Mouse (Mus musculus): ENCODE measurements around the gene BC034090. TPM values are rescaled to one million over a fixed set of nuclear protein-coding genes. Genes with fewer than 3 reads are reported as not detected.
A peak's percentile ranks its signal among the peaks of the same experiment; 100 is the strongest.

The BC034090 gene
- polyA plus RNA-seq (2016; fragmentation: Nextera tagmentation; extraction: Ambion mirVana): 0.28 and 0.46 TPM in 2 replicates

DNA sequence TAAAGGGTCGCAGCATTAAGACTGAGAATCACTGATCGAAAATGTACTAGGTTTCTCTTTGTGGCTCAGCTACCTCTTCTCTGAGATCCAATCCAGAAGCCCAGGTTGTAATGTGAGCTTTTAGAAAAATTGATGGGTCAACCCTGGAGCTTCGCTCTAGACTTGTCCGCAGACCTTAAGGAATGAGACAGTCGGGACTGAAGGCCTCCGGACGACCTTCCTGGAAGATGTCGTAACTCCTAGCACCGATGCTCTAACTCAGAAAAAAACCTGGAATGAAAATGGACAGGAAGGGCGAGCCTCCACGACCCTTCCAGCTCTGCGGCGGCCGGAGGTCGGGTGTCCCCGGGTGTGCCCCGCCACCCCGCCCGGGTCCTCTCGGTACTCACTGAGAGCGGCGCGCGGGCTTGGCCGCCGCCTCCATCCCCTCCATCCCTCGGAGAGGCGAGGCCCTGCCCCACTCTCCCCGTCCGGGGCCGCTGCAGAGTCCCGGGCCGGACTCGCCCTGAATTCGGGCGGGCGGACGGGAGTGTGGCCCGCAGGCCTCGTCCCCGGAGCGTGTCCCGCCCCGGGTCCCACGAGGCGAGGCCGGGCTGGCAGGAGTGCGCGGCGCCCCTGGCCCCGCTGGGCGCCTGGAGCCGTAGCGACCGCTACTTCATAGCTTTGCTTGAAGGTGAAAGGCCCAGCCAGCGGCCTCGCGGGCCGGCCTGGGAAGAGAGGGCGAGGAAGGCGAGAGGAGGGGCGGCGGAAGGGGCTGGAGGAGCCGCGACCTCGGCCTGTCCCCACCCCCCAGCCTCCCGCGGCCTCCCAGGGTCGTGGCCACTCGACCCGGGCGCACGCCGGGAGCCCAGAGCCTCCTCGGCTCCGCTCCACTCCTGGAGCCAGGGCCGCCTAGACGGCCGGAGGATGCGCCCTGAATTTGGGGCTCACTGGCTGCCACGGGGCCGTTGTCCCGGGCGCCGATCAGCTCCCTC, at the start of gene BC034090:
TSS of gene BC034090 (minus strand) at position 648 of the 974 bp plus-strand sequence.
- H3K27me3 ChIP-seq (replicated peaks): peaks cover 87% of the 10 kb centered on the region
- peak within 1 kb of the TSS; percentile 45 for H3K9ac ChIP-seq
- H3K4me2 ChIP-seq: peak within 1 kb of the TSS; percentile 73
- peak; percentile 58 for ATAC-seq
- peaks cover 11% of the 10 kb centered on the region; the same call in 1 of the 2 replicates for H3K4me1 ChIP-seq
- WGBS (ENCODE audit: insufficient replicate concordance): 2% methylated on average over 83 of the region's 85 CpGs
- no peaks in the 10 kb centered on the region for H3K36me3 ChIP-seq
- H3K4me3 ChIP-seq: peak within 1 kb of the TSS; percentile 53
- no peak within 1 kb of the TSS for H3K27ac ChIP-seq
- no peaks in the 10 kb centered on the region for H3K9me3 ChIP-seq (replicated peaks)

DNA sequence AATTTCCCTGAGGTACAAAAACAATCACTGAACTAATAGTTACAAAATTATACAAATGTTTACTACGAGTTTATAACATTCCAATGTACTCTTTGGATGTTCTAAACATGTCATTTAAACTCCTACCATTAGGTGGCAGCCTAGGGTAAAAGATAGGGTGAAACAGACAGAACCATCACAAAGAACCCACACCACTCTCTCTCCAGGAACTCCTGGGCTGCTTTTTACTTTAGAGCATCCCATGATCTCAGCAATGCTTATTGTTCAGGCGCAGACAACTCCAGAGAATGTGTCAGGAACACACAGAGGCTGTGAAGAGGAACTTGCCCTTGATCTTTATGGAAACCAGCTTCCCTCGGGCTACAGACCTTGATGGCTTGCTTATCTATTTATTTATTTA, 49.2 kb upstream of the BC034090 start:
- H3K4me3 ChIP-seq: no peak overlapping the region
- ATAC-seq: no peak
- H3K9me3 ChIP-seq (replicated peaks): no peaks in the 10 kb centered on the region
- H3K27ac ChIP-seq: no peak overlapping the region
- H3K9ac ChIP-seq: no peak overlapping the region
- H3K36me3 ChIP-seq: peaks cover 34% of the 10 kb centered on the region
- no peak overlapping the region for H3K4me2 ChIP-seq
- H3K27me3 ChIP-seq (replicated peaks): no peaks in the 10 kb centered on the region
- H3K4me1 ChIP-seq: no peaks in the 10 kb centered on the region
- 24% methylated on average over 3 of the region's 3 CpGs for WGBS (ENCODE audit: insufficient replicate concordance)

DNA sequence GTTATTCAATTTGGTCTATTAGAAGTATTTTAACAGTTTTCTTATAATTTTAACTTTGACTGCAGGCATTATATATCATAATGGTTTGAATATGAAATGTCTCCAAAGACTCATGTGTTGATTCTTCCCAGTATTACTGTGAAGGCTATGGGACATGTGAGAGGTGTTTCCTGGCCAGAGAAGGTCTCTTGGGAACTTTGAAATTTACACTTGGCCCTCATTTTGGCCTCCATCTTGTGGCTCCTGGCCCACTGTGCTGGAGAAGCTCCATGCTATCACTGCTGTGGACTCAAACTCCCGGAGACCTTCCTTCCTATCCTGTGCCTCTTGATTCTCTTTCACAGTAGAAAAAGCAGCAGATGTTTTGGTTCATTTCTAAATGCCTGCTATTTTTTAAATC, 45.2 kb upstream of the BC034090 start:
- H3K9ac ChIP-seq: no peak overlapping the region
- H3K9me3 ChIP-seq (replicated peaks): no peaks in the 10 kb centered on the region
- no peak overlapping the region for H3K4me2 ChIP-seq
- ATAC-seq: no peak
- no peaks in the 10 kb centered on the region for H3K4me1 ChIP-seq
- H3K4me3 ChIP-seq: no peak overlapping the region
- H3K27ac ChIP-seq: no peak overlapping the region
- peaks cover 56% of the 10 kb centered on the region for H3K36me3 ChIP-seq
- WGBS (ENCODE audit: insufficient replicate concordance): 86% methylated on average over 1 of the region's 1 CpGs
- no peaks in the 10 kb centered on the region for H3K27me3 ChIP-seq (replicated peaks)

DNA sequence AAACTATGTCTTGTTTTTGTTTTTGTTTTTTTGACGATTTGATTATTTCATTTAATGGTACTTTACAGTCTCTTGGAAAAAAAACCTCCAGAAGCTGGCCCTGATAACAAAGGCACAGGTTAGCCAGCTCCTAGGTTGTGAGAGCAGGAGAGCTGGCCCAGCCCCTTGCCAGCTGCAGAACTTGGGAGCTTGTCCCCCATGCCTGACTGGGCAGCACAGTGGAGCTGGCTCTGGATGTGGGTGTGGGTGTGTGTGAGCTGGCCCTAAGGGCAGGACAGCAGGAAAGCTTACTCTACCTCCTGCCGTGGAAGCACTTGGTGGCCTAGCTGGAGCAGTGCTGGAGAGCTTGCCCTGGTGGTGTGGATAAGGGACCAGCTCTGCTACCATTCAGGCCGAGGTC, 43.8 kb upstream of the BC034090 start:
- peaks cover 58% of the 10 kb centered on the region for H3K36me3 ChIP-seq
- no peak for ATAC-seq
- no peaks in the 10 kb centered on the region for H3K9me3 ChIP-seq (replicated peaks)
- no peak overlapping the region for H3K9ac ChIP-seq
- no peak overlapping the region for H3K27ac ChIP-seq
- WGBS (ENCODE audit: insufficient replicate concordance): 78% methylated on average over 3 of the region's 3 CpGs
- H3K4me3 ChIP-seq: no peak overlapping the region
- no peaks in the 10 kb centered on the region for H3K4me1 ChIP-seq
- no peaks in the 10 kb centered on the region for H3K27me3 ChIP-seq (replicated peaks)
- H3K4me2 ChIP-seq: no peak overlapping the region

DNA sequence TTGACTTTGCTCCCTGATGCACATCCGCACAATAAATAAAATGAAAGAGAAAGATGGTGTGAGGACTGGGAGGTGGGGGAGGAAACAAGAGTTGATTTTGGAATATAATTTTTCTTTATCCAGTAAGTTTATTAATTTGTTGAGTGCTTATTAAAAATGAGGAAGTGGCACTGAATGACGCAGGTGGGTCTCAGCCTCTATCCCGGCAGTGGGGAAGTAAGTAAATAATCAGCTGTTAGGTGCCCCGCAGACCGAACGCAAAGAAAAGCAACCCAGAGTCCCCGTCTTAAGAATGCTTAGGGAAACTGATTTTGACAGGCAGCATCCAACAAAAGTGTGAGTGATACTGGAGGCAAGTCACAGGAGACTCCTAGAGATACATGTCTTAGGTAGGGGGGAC, 39.6 kb upstream of the BC034090 start:
- peaks cover 61% of the 10 kb centered on the region for H3K36me3 ChIP-seq
- H3K9ac ChIP-seq: no peak overlapping the region
- ATAC-seq: no peak
- 68% methylated on average over 7 of the region's 7 CpGs for WGBS (ENCODE audit: insufficient replicate concordance)
- peaks cover 7% of the 10 kb centered on the region for H3K4me1 ChIP-seq
- H3K4me2 ChIP-seq: no peak overlapping the region
- H3K27ac ChIP-seq: no peak overlapping the region
- H3K4me3 ChIP-seq: no peak overlapping the region
- H3K27me3 ChIP-seq (replicated peaks): no peaks in the 10 kb centered on the region
- no peaks in the 10 kb centered on the region for H3K9me3 ChIP-seq (replicated peaks)

DNA sequence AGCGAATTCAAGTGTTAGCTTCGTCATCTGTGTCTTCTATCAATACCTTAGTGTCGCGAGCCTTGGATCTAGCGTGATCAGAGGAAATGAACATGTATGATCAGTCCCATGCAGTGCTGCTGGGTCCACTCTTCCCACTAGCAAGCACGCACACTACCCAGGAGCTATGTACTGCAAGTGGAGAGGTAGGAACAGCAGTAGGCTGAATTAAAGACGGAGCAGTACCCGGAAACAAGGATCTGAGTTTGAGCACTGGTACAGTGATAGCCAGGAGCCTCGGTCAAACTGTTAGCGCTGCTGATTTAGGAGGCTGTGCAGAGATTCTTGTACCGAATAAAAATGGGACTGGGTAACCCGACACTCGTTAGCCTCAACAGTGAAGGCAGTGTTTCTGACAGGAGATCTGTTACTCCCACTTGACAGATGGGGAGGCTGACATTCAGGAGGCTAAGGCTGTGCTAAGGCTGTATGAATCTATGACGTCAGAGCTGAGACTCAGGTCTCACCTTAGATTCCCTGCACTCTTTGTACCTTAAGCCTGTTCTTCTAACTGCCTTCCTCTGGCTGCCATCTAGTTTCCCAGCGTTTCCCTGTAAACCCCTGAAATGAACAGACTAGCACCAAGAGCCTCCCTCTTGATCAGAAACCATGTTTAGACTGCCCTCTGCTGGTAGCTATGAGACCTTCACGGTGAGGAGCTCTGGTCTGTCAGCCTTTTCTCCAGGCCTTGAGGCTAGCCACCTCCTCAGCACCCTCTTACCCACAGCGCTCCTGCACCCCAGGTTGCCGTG, 37.0 kb upstream of the BC034090 start:
- no peak overlapping the region for H3K9ac ChIP-seq
- no peak overlapping the region for H3K27ac ChIP-seq
- WGBS (ENCODE audit: insufficient replicate concordance): 60% methylated on average over 18 of the region's 18 CpGs
- H3K27me3 ChIP-seq (replicated peaks): no peaks in the 10 kb centered on the region
- peaks cover 38% of the 10 kb centered on the region for H3K36me3 ChIP-seq
- H3K4me3 ChIP-seq: no peak overlapping the region
- ATAC-seq: peak; percentile 52
- H3K9me3 ChIP-seq (replicated peaks): no peaks in the 10 kb centered on the region
- no peak overlapping the region for H3K4me2 ChIP-seq
- H3K4me1 ChIP-seq: peaks cover 25% of the 10 kb centered on the region

DNA sequence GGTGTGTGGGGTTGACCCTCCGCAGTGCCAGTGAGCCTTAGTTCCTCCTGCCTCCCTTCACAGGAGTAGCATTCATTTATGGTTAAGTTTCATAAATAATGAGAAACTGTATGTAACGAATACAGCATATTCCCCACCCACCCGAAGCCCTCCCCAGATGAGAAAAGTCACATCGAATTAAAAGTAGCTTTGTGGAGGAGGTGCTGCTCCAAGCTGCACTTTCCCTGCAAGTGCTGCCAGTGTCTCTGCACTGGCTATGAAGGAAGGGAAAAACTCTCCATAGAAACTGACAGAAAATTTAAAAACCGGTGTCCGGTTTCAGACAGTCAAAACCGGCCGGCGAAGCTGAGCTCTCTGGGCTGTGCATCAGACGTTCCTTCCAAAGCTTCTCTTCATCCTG, 36.1 kb upstream of the BC034090 start:
- no peak overlapping the region for H3K4me3 ChIP-seq

DNA sequence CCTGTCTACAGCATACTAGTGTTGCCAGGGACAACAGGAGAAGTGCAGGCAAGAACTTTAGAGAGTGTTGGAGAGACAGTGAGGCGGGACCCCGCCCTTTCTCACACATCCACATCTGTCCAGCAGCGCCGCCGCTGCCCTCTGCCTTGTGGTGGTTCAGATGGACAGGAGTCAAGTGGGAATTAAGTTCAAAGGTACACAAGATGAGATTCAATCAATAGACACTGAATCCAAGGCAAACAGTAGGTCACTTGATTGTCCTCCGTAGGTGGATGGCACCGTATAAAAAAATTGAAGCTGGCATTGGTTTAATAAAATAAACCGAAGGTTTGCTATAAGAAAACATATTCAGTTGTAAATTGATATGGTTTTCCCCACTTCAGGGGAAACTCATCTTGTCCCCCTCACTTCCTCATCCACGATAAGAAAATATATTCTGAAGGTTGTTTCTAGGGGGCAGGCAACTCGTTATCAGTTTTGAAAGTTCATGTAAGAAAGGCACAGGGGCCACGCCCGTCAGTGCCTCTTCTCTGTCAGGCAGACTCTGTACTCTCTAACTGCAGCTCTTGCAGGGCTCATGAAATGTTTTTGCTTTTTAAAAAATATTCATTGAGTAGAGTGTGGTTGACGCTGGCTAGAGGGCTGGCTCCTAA, 32.3 kb upstream of the BC034090 start:
- Histone ChIP-seq H3K9me3 (replicated peaks) (no peaks in the 10 kb centered on the region), H3K4me3 (no peak overlapping the region), H3K36me3 (peaks cover 15% of the 10 kb centered on the region), H3K27ac (peak overlapping the region; percentile 49), H3K27me3 (replicated peaks) (no peaks in the 10 kb centered on the region), H3K4me1 (peaks cover 30% of the 10 kb centered on the region), H3K4me2 (peak overlapping the region; percentile 44), H3K9ac (peak overlapping the region; percentile 12; the same call in 1 of the 2 replicates)
- 47% methylated on average over 13 of the region's 13 CpGs for WGBS (ENCODE audit: insufficient replicate concordance)
- peak; percentile 63 for ATAC-seq

More for the DNA sequence above, 36.1 kb upstream of the BC034090 start:
- H3K36me3 ChIP-seq: peaks cover 31% of the 10 kb centered on the region
- no peak overlapping the region for H3K4me2 ChIP-seq
- H3K27ac ChIP-seq: no peak overlapping the region
- no peaks in the 10 kb centered on the region for H3K27me3 ChIP-seq (replicated peaks)
- ATAC-seq: no peak
- 83% methylated on average over 10 of the region's 10 CpGs for WGBS (ENCODE audit: insufficient replicate concordance)
- H3K4me1 ChIP-seq: peaks cover 30% of the 10 kb centered on the region
- H3K9me3 ChIP-seq (replicated peaks): no peaks in the 10 kb centered on the region
- H3K9ac ChIP-seq: no peak overlapping the region

DNA sequence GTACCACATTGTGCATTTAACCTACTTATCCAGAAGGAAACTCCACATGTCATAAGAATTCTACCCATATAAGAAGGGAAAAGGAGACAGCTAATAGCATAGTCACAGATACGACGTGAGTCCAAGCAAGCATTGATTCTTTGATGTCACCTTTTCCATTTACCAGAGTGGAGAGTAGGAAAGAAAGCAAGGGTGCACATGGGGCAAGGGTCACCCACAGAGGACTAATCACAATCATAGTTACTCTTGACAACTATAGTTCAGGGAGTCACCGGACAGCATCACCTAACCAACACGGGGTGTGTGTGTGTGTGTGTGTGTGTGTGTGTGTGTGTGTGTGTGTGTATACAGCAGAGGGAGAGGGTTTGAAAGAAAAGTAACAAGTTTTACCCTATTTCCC, 31.5 kb upstream of the BC034090 start:
- H3K9ac ChIP-seq: no peak overlapping the region
- H3K4me2 ChIP-seq: no peak overlapping the region
- H3K4me3 ChIP-seq: no peak overlapping the region
- H3K36me3 ChIP-seq: peaks cover 9% of the 10 kb centered on the region
- no peak for ATAC-seq
- no peak overlapping the region for H3K27ac ChIP-seq
- no peaks in the 10 kb centered on the region for H3K9me3 ChIP-seq (replicated peaks)
- WGBS (ENCODE audit: insufficient replicate concordance): 81% methylated on average over 4 of the region's 4 CpGs
- no peaks in the 10 kb centered on the region for H3K27me3 ChIP-seq (replicated peaks)
- H3K4me1 ChIP-seq: peaks cover 30% of the 10 kb centered on the region

DNA sequence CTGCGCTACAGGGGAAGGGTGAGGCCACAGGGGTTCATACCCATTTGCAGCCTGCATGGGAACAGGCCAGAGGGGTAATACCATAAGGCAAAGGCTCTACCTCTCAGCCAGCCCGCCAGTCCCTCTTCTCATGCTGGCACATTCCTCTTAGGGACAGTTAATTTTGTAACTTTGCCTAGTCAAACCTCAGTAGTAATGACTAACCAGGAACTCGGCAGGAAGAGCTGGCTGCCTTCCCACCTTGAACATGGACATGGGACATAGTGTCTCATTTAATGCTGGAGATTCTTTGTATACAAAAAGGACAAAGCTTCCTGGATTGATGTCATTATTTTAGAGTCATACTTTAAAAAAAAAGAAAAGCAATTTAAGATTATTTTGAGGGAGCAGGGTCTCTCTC, 30.7 kb upstream of the BC034090 start:
- Histone ChIP-seq H3K27me3 (replicated peaks) (no peaks in the 10 kb centered on the region), H3K4me3 (no peak overlapping the region), H3K4me1 (peaks cover 30% of the 10 kb centered on the region), H3K9me3 (replicated peaks) (no peaks in the 10 kb centered on the region), H3K9ac (no peak overlapping the region), H3K27ac (no peak overlapping the region), H3K4me2 (no peak overlapping the region), H3K36me3 (peaks cover 1% of the 10 kb centered on the region; the same call in 1 of the 2 replicates)
- no peak for ATAC-seq
- 79% methylated on average over 3 of the region's 3 CpGs for WGBS (ENCODE audit: insufficient replicate concordance)

DNA sequence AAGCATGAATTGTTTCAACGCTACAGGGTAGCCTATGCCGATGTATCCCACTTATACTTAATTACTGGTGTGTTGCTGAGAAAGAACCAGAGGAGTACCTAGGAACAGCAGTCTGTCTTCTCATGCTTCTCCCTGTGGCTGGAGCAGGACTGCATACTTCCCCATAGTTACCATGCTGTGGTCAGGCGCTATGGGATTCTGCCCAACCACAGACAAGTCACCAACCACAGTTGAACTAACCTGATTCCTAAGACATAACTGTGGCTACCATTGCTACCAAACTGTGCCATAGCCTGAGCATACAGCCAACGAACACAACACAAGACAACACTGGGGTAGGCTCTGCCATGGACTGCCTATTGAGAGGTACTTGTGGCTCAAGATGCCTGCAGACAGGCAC, 28.7 kb upstream of the BC034090 start:
- 70% methylated on average over 4 of the region's 4 CpGs for WGBS (ENCODE audit: insufficient replicate concordance)
- H3K9ac ChIP-seq: no peak overlapping the region
- no peak for ATAC-seq

More for the DNA sequence above, 28.7 kb upstream of the BC034090 start:
- Histone ChIP-seq H3K4me1 (peaks cover 23% of the 10 kb centered on the region), H3K27ac (no peak overlapping the region), H3K27me3 (replicated peaks) (no peaks in the 10 kb centered on the region), H3K4me3 (no peak overlapping the region), H3K36me3 (no peaks in the 10 kb centered on the region), H3K9me3 (replicated peaks) (no peaks in the 10 kb centered on the region), H3K4me2 (no peak overlapping the region)

All from liver, embryonic 12.5 days (tissue).